Mouse (Mus musculus) lung, embryonic 16.5 days (tissue): ENCODE results near the gene Mgst2. TPM values are rescaled to one million over a fixed set of nuclear protein-coding genes. Genes with fewer than 3 reads are reported as not detected.
A peak's percentile ranks its signal among the peaks of the same experiment; 100 is the strongest.

Experiments used
- ATAC-seq: fragments of 200-750 bp; cut with Nextera tagmentation; 2 replicates; pipeline ENCODE4 v1.8.0; 2017; ENCODE audit warnings: low read depth, mild to moderate bottlenecking, moderate library complexity
- H3K27ac ChIP-seq: fragments of 300-500 bp; sonication (generic); 2 replicates; pipeline ENCODE4 v1.5.1; 2014; ENCODE audit warnings: mild to moderate bottlenecking, control low read depth, low read length
- H3K27me3 ChIP-seq: fragments of 300-500 bp; sonication (generic); 2 replicates; pipeline ENCODE4 v1.6.1; 2014; ENCODE audit warnings: low read depth, low read length, mixed read lengths; ENCODE audit not compliant: control insufficient read depth, insufficient read depth
- H3K36me3 ChIP-seq: fragments of 300-500 bp; sonication (generic); 2 replicates; pipeline ENCODE4 v1.6.1; 2014; ENCODE audit warnings: low read length; ENCODE audit not compliant: control insufficient read depth, insufficient read depth
- H3K4me1 ChIP-seq: fragments of 300-500 bp; sonication (generic); replicated peaks from 2 replicates; pipeline ENCODE4 v1.6.1; 2014; ENCODE audit warnings: low read length, mixed read lengths; ENCODE audit not compliant: control insufficient read depth, insufficient read depth
- H3K4me2 ChIP-seq: fragments of 300-500 bp; sonication (generic); 2 replicates; pipeline ENCODE4 v1.6.1; 2014; ENCODE audit warnings: low read depth, low read length, control low read depth
- H3K4me3 ChIP-seq: fragments of 300-500 bp; sonication (generic); 2 replicates; pipeline ENCODE4 v1.5.1; 2014; ENCODE audit warnings: mild to moderate bottlenecking, low read length, control low read depth
- H3K9ac ChIP-seq: fragments of 300-500 bp; sonication (generic); 2 replicates; pipeline ENCODE4 v1.6.1; 2014; ENCODE audit warnings: low read length, control low read depth
- H3K9me3 ChIP-seq: fragments of 300-500 bp; sonication (generic); 2 replicates; pipeline ENCODE4 v1.6.1; 2016; ENCODE audit warnings: low read length; ENCODE audit not compliant: control insufficient read depth
- WGBS: fragments of 180-500 bp; shearing (Covaris S2); extraction: QIAGEN DNeasy Blood & Tissue Kit; methylation state at CpG from one replicate; pipeline ENCODE4 v1.1.7; 2014; 5-methylcytosine and 5-hydroxymethylcytosine counted together
- polyA plus RNA-seq: library from polyadenylated mRNA; unstranded; fragments of >200 nt; fragmentation: Nextera tagmentation; extraction: Ambion mirVana; gene quantifications from 2 replicates; pipeline ENCODE4 v1.2.1, GENCODE M21; 2015

The Mgst2 gene
- polyA plus RNA-seq, 1 experiment from 2014 or later = 5.4 TPM

- WGBS = 18% methylated on average over 13 of the region's 13 CpGs
Measured at GRCm38 (mm10) chr3:51701950-51702349, 41.8 kb downstream of the Mgst2 start.

GRCm38 (mm10) chr3:51702701-51703286 lies 42.6 kb downstream of the Mgst2 start:
- peaks cover 1% of the 10 kb centered on the region; the same call in 1 of the 2 replicates for H3K9me3 ChIP-seq
- ATAC-seq = no peak
- H3K27ac ChIP-seq = no peak overlapping the region
- H3K9ac ChIP-seq = no peak overlapping the region
- H3K4me2 ChIP-seq = no peak overlapping the region
- H3K4me1 ChIP-seq = peaks cover 25% of the 10 kb centered on the region
- H3K4me3 ChIP-seq = no peak overlapping the region
- 85% methylated on average over 8 of the region's 8 CpGs for WGBS
- no peaks in the 10 kb centered on the region for H3K27me3 ChIP-seq
- no peaks in the 10 kb centered on the region for H3K36me3 ChIP-seq

More at GRCm38 (mm10) chr3:51701950-51702349, 41.8 kb downstream of the Mgst2 start:
- Histone ChIP-seq H3K27me3 (no peaks in the 10 kb centered on the region), H3K4me2 (peak overlapping the region; percentile 82), H3K4me1 (peaks cover 24% of the 10 kb centered on the region), H3K27ac (peak overlapping the region; percentile 75), H3K4me3 (peak overlapping the region; percentile 45), H3K9me3 (no peaks in the 10 kb centered on the region), H3K9ac (peak overlapping the region; percentile 65), H3K36me3 (no peaks in the 10 kb centered on the region; the same call in 1 of the 2 replicates)
- peak; percentile 34 for ATAC-seq

- H3K27me3 ChIP-seq = no peaks in the 10 kb centered on the region
- H3K9ac ChIP-seq = no peak overlapping the region
- H3K4me1 ChIP-seq = peaks cover 28% of the 10 kb centered on the region
- no peak overlapping the region for H3K4me2 ChIP-seq
- H3K9me3 ChIP-seq = peaks cover 2% of the 10 kb centered on the region; the same call in 1 of the 2 replicates
- no peak overlapping the region for H3K27ac ChIP-seq
- no peaks in the 10 kb centered on the region for H3K36me3 ChIP-seq
- 87% methylated on average over 8 of the region's 8 CpGs for WGBS
- H3K4me3 ChIP-seq = no peak overlapping the region
- no peak for ATAC-seq
Measured at GRCm38 (mm10) chr3:51703478-51703877, 43.3 kb downstream of the Mgst2 start.

- Histone ChIP-seq H3K4me1 (peaks cover 31% of the 10 kb centered on the region), H3K9ac (no peak overlapping the region), H3K36me3 (no peaks in the 10 kb centered on the region), H3K4me3 (no peak overlapping the region), H3K27me3 (no peaks in the 10 kb centered on the region), H3K4me2 (no peak overlapping the region), H3K27ac (no peak overlapping the region), H3K9me3 (peaks cover 2% of the 10 kb centered on the region; the same call in 1 of the 2 replicates)
- ATAC-seq = no peak
- WGBS = 85% methylated on average over 7 of the region's 7 CpGs
Measured at GRCm38 (mm10) chr3:51705220-51705619, 45.1 kb downstream of the Mgst2 start.

- no peak overlapping the region for H3K9ac ChIP-seq
- H3K4me1 ChIP-seq = peaks cover 23% of the 10 kb centered on the region
- 28% methylated on average over 1 of the region's 1 CpGs for WGBS
Measured at GRCm38 (mm10) chr3:51708375-51708745, 48.2 kb downstream of the Mgst2 start.

GRCm38 (mm10) chr3:51708746-51709411 lies 48.7 kb downstream of the Mgst2 start:
- peak overlapping the region; percentile 5; the same call in 1 of the 2 replicates for H3K4me3 ChIP-seq
- ATAC-seq = peak; percentile 95
- 23% methylated on average over 21 of the region's 21 CpGs for WGBS
- H3K4me1 ChIP-seq = peaks cover 28% of the 10 kb centered on the region
- H3K4me2 ChIP-seq = peak overlapping the region; percentile 45
- H3K9ac ChIP-seq = no peak overlapping the region
- peak overlapping the region; percentile 88 for H3K27ac ChIP-seq
- H3K36me3 ChIP-seq = no peaks in the 10 kb centered on the region
- no peaks in the 10 kb centered on the region for H3K27me3 ChIP-seq
- peaks cover 2% of the 10 kb centered on the region; the same call in 1 of the 2 replicates for H3K9me3 ChIP-seq

More at GRCm38 (mm10) chr3:51708375-51708745, 48.2 kb downstream of the Mgst2 start:
- no peak overlapping the region for H3K4me3 ChIP-seq
- ATAC-seq = no peak
- H3K27me3 ChIP-seq = no peaks in the 10 kb centered on the region
- peaks cover 2% of the 10 kb centered on the region; the same call in 1 of the 2 replicates for H3K9me3 ChIP-seq
- H3K36me3 ChIP-seq = no peaks in the 10 kb centered on the region
- H3K4me2 ChIP-seq = no peak overlapping the region
- peak overlapping the region; percentile 90 for H3K27ac ChIP-seq

- WGBS = 18% methylated on average over 3 of the region's 3 CpGs
- Histone ChIP-seq H3K27ac (peak overlapping the region; percentile 83), H3K4me2 (no peak overlapping the region), H3K9ac (no peak overlapping the region), H3K27me3 (no peaks in the 10 kb centered on the region), H3K4me1 (peaks cover 30% of the 10 kb centered on the region), H3K36me3 (no peaks in the 10 kb centered on the region), H3K4me3 (no peak overlapping the region), H3K9me3 (peaks cover 2% of the 10 kb centered on the region; the same call in 1 of the 2 replicates)
- no peak for ATAC-seq
Measured at GRCm38 (mm10) chr3:51712382-51712781, 52.2 kb downstream of the Mgst2 start.

GRCm38 (mm10) chr3:51713233-51713632 lies 53.1 kb downstream of the Mgst2 start:
- Histone ChIP-seq H3K4me1 (peaks cover 31% of the 10 kb centered on the region), H3K4me2 (no peak overlapping the region; the same call in 1 of the 2 replicates), H3K36me3 (no peaks in the 10 kb centered on the region), H3K4me3 (no peak overlapping the region), H3K27me3 (no peaks in the 10 kb centered on the region), H3K27ac (peak overlapping the region; percentile 67), H3K9ac (peak overlapping the region; percentile 40), H3K9me3 (no peaks in the 10 kb centered on the region)
- WGBS = 10% methylated on average over 8 of the region's 8 CpGs
- ATAC-seq = no peak

GRCm38 (mm10) chr3:51714469-51714868 lies 54.3 kb downstream of the Mgst2 start:
- Histone ChIP-seq H3K27me3 (no peaks in the 10 kb centered on the region), H3K9me3 (no peaks in the 10 kb centered on the region), H3K4me2 (no peak overlapping the region), H3K27ac (0 out of 2 replicates have a peak overlapping the region, but pooled peaks have one; percentile 6), H3K4me3 (no peak overlapping the region), H3K4me1 (peaks cover 35% of the 10 kb centered on the region), H3K36me3 (no peaks in the 10 kb centered on the region), H3K9ac (no peak overlapping the region)
- WGBS = 80% methylated on average over 5 of the region's 5 CpGs
- no peak for ATAC-seq
